Mouse (Mus musculus) bone marrow, adult 2 months (tissue): ENCODE data around the gene Olfr1370.

Source experiments
- CTCF ChIP-seq: fragments of 200-500 bp; IDR thresholded peaks from 2 replicates; pipeline ENCODE4 v1.5.1; 2011; ENCODE audit warnings: low read length, control low read depth; ENCODE audit not compliant: control insufficient read depth, insufficient read depth
- POLR2A ChIP-seq: fragments of 200-500 bp; IDR thresholded peaks from 2 replicates; pipeline ENCODE4 v1.6.1; 2011; ENCODE audit warnings: low read depth, mild to moderate bottlenecking, control low read depth, low read length, borderline replicate concordance; ENCODE audit not compliant: control insufficient read depth

GRCm38 (mm10) chr13:21040589-21041199 is 34.1 kb downstream of the Olfr1370 start:
- TF ChIP-seq CTCF (no peak), POLR2A (no peak)
